Mouse (Mus musculus): ENCODE results near the gene Fzr1.

- TF ChIP-seq CTCF (IDR thresholded peaks at IDR 0.05; ENCODE audit: low read depth, low read length) = no peak
- TF ChIP-seq POLR2A (IDR thresholded peaks at IDR 0.05; ENCODE audit: borderline replicate concordance, low read depth, low read length) = no peak
Measured at GRCm38 (mm10) chr10:81426897-81427296, 48.6 kb upstream of the Fzr1 start.

Measured in bone marrow macrophage, adult 2 months (primary cell).